Mouse (Mus musculus) intestine, embryonic 14.5 days (tissue): Measurements from ENCODE around the gene Mmp28. TPM values are rescaled to one million over a fixed set of nuclear protein-coding genes. Genes with fewer than 3 reads are reported as not detected.

Experiments used
- polyA plus RNA-seq: library from polyadenylated mRNA; unstranded; fragments of >200 nt; fragmentation: Nextera tagmentation; extraction: Ambion mirVana; gene quantifications from 2 replicates; pipeline ENCODE4 v1.2.1, GENCODE M21; 2014

Gene Mmp28
- polyA plus RNA-seq, 1 experiment from 2014 or later = 1.2 TPM

Other genes with a start within 250 kb of the Mmp28 start
- gene Slfn14, start 176.3 kb downstream of the Mmp28 start, polyA plus RNA-seq = 0.08 and 0.14 TPM in 2 replicates
- 65.1 and 68.2 TPM in 2 replicates for gene Ap2b1, start 164.0 kb downstream of the Mmp28 start, polyA plus RNA-seq
- 15.5 and 17.3 TPM in 2 replicates for gene Pex12, start 160.5 kb downstream of the Mmp28 start, polyA plus RNA-seq
- gene Rasl10b, start 53.9 kb downstream of the Mmp28 start, polyA plus RNA-seq = 1.7 and 2.3 TPM in 2 replicates
- 0.09 TPM in 1 of 2 replicates, not detected in the other for gene Gas2l2, start 33.6 kb downstream of the Mmp28 start, polyA plus RNA-seq
- gene 1700020L24Rik, start 25.4 kb downstream of the Mmp28 start, polyA plus RNA-seq = 1.3 and 1.4 TPM in 2 replicates
- gene Taf15, start 10.0 kb upstream of the Mmp28 start, polyA plus RNA-seq = 13.5 and 14.1 TPM in 2 replicates
- not detected in 2 replicates for gene Heatr9, start 59.1 kb upstream of the Mmp28 start, polyA plus RNA-seq
- 2.9 and 3.0 TPM in 2 replicates for gene Ccl5, start 67.4 kb upstream of the Mmp28 start, polyA plus RNA-seq
- 6.0 and 6.8 TPM in 2 replicates for gene Ccl9, start 115.6 kb upstream of the Mmp28 start, polyA plus RNA-seq
- gene Ccl6, start 130.0 kb upstream of the Mmp28 start, polyA plus RNA-seq = 3.9 and 4.3 TPM in 2 replicates
- not detected in 2 replicates for gene Rpl9-ps1, start 182.6 kb upstream of the Mmp28 start, polyA plus RNA-seq
- gene Ccl3, start 186.3 kb upstream of the Mmp28 start, polyA plus RNA-seq = 0.32 and 0.65 TPM in 2 replicates
- gene Ccl4, start 199.5 kb upstream of the Mmp28 start, polyA plus RNA-seq = 0.30 and 0.68 TPM in 2 replicates
- 0.50 and 2.6 TPM in 2 replicates for gene Wfdc17, start 240.9 kb upstream of the Mmp28 start, polyA plus RNA-seq
- gene Wfdc18, start 245.9 kb upstream of the Mmp28 start, polyA plus RNA-seq = not detected in 2 replicates